Mouse (Mus musculus) cortical plate, adult 2 months (tissue): ENCODE measurements at regions not wholly inside any gene's neighbourhood (a gene's known extent, or its start where the extent isn't known, plus 50 kb on each side); places are given as distances from the start of the nearest gene placed in this dataset.

Experiments
- CTCF ChIP-seq: fragments of 200-500 bp; IDR thresholded peaks from 2 replicates; pipeline ENCODE4 v1.5.1; 2011; ENCODE audit warnings: mild to moderate bottlenecking, control low read depth, low read length; ENCODE audit not compliant: insufficient read depth; ENCODE audit errors: extremely low read depth
- POLR2A ChIP-seq: fragments of 200-500 bp; IDR thresholded peaks from 2 replicates; pipeline ENCODE4 v1.6.1; 2011; ENCODE audit warnings: mild to moderate bottlenecking, low read length, control low read depth; ENCODE audit not compliant: insufficient read depth; ENCODE audit errors: extremely low read depth

- TF ChIP-seq CTCF: no peak
- no peak for TF ChIP-seq POLR2A
These were observed 86.6 kb upstream of the Nxt1 start for GRCm38 (mm10) chr2:148585721-148586335.
